Mouse (Mus musculus) left cerebral cortex, postnatal 14 days (tissue): ENCODE results near the gene Rhox4d. TPM values are rescaled to one million over a fixed set of nuclear protein-coding genes. Genes with fewer than 3 reads are reported as not detected.
"Not testable (repeated sequence)": the region's sequence is repeated elsewhere in the genome, so short reads cannot be mapped to it uniquely, and the experiment has no call there.

Experiments
- DNase-seq, 2 experiments: peaks; one replicate each; pipeline ENCODE4 v3.0.0; 2021 to 2022; ENCODE audit warnings: low spot score in 2 of 2, mixed read lengths in 1 of 2
- intact Hi-C: fragments of 180-260 bp; cut with DNase I; formaldehyde crosslinking; loops from one replicate; pipeline ENCODE4 v1.15.1; 2025
- long read RNA-seq, 2 experiments: library from polyadenylated mRNA; stranded (forward); transcript quantifications; one replicate each; pipeline ENCODE4 v2.0.0; 2021
- total RNA-seq, 2 experiments: library from RNA; stranded (reverse); gene quantifications; 2 replicates each; pipeline ENCODE4 v1.2.3; 2021

Gene Rhox4d
- not detected for total RNA-seq
- long read RNA-seq, experiment 1 = 0 reads
- long read RNA-seq, experiment 2 = 0 reads

DNA sequence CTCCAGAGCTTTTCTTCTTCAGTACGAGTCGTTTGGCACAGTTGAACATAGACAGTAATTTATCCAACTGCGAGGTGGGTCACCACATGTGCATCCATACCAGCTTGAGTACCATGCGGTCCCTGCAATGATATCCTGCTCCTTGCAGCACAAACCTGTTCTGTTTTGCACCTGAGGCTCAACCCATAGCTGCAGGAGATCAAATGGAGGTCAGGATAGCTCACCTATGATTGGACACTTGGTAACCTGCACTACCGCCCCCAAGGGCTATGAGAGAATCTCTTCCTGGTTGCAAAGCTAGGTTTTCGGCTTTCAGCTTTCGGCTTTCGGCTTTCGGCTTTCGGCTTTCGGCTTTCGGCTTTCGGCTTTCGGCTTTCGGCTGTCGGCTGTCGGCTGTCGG is at the start of gene Rhox4d:
Gene Rhox4d (plus strand): TSS at position 301 of the 400 bp plus-strand sequence.
- DNase-seq, intact Hi-C loops: not testable (repeated sequence)

DNA sequence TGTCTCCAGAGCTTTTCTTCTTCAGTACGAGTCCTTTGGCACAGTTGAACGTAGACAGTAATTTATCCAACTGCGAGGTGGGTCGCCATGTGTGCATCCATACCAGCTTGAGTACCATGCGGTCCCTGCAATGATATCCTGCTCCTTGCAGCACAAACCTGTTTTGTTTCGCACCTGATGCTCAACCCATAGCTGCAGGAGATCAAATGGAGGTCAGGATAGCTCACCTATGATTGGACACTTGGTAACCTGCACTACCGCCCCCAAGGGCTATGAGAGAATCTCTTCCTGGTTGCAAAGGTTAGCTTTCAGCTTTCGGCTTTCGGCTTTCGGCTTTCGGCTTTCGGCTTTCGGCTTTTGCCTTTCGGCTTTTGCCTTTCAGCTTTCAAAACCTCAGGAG is 34.1 kb upstream of the Rhox4d start, which contains the start of gene Rhox4c:
Gene Rhox4c (plus strand): TSS at position 301 of the 400 bp plus-strand sequence.
- DNase-seq, intact Hi-C loops: not testable (repeated sequence)

DNA sequence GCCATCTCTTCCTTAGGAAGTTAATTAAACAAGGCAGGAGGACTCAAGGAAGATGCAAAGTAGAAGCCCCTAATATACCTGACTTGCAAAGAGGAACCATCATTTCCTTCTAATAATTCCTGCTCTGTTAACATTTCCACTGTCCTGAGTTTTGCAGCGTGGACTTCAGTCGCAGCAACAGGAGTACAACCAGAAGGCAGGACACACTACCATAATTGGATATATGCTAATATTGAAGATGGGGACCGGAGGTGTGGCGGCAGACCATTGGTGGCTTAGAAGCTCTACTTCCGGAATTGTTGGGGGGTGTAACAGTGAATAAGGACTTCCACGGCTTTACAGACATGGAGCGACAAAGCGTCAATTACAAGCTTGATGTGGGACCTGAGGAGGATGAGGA is 16.0 kb downstream of the Rhox4d start, which contains the start of gene Rhox2e:
Gene Rhox2e (plus strand): TSS at position 301 of the 400 bp plus-strand sequence.
- intact Hi-C loops, DNase-seq: not testable (repeated sequence)

DNA sequence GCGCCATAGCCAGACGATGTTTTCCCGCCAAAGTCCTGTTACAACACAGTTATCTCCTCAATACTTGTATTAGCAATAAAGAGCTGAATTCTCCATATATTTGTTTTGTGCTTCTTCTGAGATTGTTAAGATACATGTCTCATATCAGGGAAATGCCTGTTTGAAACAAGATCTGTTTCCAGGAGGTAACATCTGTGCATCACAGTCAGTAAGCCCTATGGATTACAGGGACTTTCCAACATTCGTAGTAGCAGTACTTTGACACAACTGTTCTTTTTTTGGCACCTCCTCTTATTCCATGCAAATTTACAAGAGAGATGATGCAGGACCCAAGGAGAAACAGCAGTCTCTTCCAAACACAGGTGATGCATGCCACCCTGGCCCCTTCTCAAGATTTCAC is 27.6 kb downstream of the Rhox4d start, which contains the start of gene Rhox3e:
Gene Rhox3e (plus strand): TSS at position 301 of the 400 bp plus-strand sequence.
- intact Hi-C loops, DNase-seq: not testable (repeated sequence)

DNA sequence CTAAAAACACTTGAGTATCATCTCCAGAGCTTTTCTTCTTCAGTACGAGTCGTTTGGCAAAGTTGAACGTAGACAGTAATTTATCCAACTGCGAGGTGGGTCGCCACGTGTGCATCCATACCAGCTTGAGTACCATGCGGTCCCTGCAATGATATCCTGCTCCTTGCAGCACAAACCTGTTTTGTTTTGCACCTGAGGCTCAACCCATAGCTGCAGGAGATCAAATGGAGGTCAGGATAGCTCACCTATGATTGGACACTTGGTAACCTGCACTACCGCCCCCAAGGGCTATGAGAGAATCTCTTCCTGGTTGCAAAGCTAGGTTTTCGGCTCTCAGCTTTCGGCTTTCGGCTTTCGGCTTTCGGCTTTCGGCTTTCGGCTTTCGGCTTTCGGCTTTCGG is 43.0 kb downstream of the Rhox4d start, which contains the start of gene Rhox4e:
Gene Rhox4e (plus strand): TSS at position 301 of the 400 bp plus-strand sequence.
- DNase-seq, intact Hi-C loops: not testable (repeated sequence)

Other genes with a start within 250 kb of the Rhox4d start
- not detected for gene Rhox4a, start 249.0 kb upstream of the Rhox4d start, total RNA-seq
- gene Rhox3a2, start 134.3 kb upstream of the Rhox4d start, total RNA-seq = not detected
- not detected for gene Rhox4a2, start 123.5 kb upstream of the Rhox4d start, total RNA-seq
- not detected for gene Rhox2b, start 102.3 kb upstream of the Rhox4d start, total RNA-seq
- not detected for gene Rhox4b, start 81.9 kb upstream of the Rhox4d start, total RNA-seq
- gene Rhox2c, start 60.7 kb upstream of the Rhox4d start, total RNA-seq = not detected
- not detected for gene Rhox3c, start 55.8 kb upstream of the Rhox4d start, total RNA-seq
- gene Rhox4c, start 34.0 kb upstream of the Rhox4d start, total RNA-seq = not detected
- not detected for gene Rhox2d, start 20.9 kb upstream of the Rhox4d start, total RNA-seq
- not detected for gene Rhox2e, start 16.1 kb downstream of the Rhox4d start, total RNA-seq
- not detected for gene Rhox3e, start 27.7 kb downstream of the Rhox4d start, total RNA-seq
- gene Rhox4e, start 43.1 kb downstream of the Rhox4d start, total RNA-seq = not detected
- not detected for gene Rhox2f, start 57.0 kb downstream of the Rhox4d start, total RNA-seq
- gene Rhox3f, start 66.6 kb downstream of the Rhox4d start, total RNA-seq = not detected
- not detected for gene Rhox4f, start 93.3 kb downstream of the Rhox4d start, total RNA-seq
- not detected for gene Rhox3g, start 114.3 kb downstream of the Rhox4d start, total RNA-seq
- gene Rhox2g, start 129.1 kb downstream of the Rhox4d start, total RNA-seq = not detected
- not detected for gene Rhox4g, start 137.0 kb downstream of the Rhox4d start, total RNA-seq
- not detected for gene Rhox3h, start 154.4 kb downstream of the Rhox4d start, total RNA-seq
- gene Rhox2h, start 158.9 kb downstream of the Rhox4d start, total RNA-seq = not detected